Mouse (Mus musculus): ENCODE results near the gene Gna15. TPM values are rescaled to one million over a fixed set of nuclear protein-coding genes. Genes with fewer than 3 reads are reported as not detected.
A peak's percentile ranks its signal among the peaks of the same experiment; 100 is the strongest.

Gene Gna15
- polyA plus RNA-seq, 1 experiment from 2014 or later, result 2.6 TPM

GRCm38 (mm10) chr10:81518546-81518945, 5.5 kb downstream of the Gna15 start:
- Histone ChIP-seq H3K4me3 (replicated peaks) (no peak overlapping the region), H3K27me3 (replicated peaks) (peaks cover 9% of the 10 kb centered on the region; the same call in 1 of the 2 replicates), H3K9me3 (replicated peaks) (no peaks in the 10 kb centered on the region), H3K4me2 (no peak overlapping the region), H3K9ac (replicated peaks) (no peak overlapping the region), H3K36me3 (no peaks in the 10 kb centered on the region), H3K4me1 (no peaks in the 10 kb centered on the region), H3K27ac (replicated peaks) (no peak overlapping the region)
- ATAC-seq (ENCODE audit: low FRiP score), result no peak
- WGBS, result 12% methylated on average over 4 of the region's 4 CpGs

DNA sequence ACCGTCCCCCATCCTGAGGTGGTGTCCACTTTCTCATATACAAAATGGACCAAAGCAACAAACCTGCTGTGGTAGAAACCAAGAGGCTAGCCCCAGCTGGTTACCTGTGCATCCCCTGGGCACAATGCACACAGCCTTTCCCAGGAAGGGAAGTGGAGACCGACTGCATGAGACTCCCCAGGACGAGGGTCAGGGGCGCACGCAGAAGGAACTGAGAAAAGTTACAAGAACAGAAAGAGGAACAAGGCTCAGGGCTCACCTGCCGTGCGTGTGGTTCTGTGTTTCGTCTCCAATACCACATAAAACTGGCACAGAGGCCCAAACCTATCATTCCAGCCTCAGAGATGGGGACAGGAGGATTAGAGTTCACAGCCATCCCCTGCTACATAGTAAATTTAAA, 6.8 kb downstream of the Gna15 start:
- Histone ChIP-seq H3K36me3 (no peaks in the 10 kb centered on the region), H3K4me1 (no peaks in the 10 kb centered on the region), H3K4me3 (replicated peaks) (no peak overlapping the region), H3K4me2 (no peak overlapping the region), H3K27me3 (replicated peaks) (peaks cover 12% of the 10 kb centered on the region), H3K27ac (replicated peaks) (no peak overlapping the region), H3K9me3 (replicated peaks) (no peaks in the 10 kb centered on the region), H3K9ac (replicated peaks) (no peak overlapping the region)
- ATAC-seq (ENCODE audit: low FRiP score), result no peak
- WGBS, result 79% methylated on average over 8 of the region's 8 CpGs

- ATAC-seq (ENCODE audit: low FRiP score), result no peak
- H3K27ac ChIP-seq (replicated peaks), result no peak overlapping the region
- peaks cover 21% of the 10 kb centered on the region for H3K27me3 ChIP-seq (replicated peaks)
- no peaks in the 10 kb centered on the region for H3K36me3 ChIP-seq
- no peak overlapping the region for H3K4me2 ChIP-seq
- H3K9me3 ChIP-seq (replicated peaks), result no peaks in the 10 kb centered on the region
- no peaks in the 10 kb centered on the region for H3K4me1 ChIP-seq
- H3K4me3 ChIP-seq (replicated peaks), result no peak overlapping the region
- 83% methylated on average over 5 of the region's 5 CpGs for WGBS
- no peak overlapping the region for H3K9ac ChIP-seq (replicated peaks)
Measured at GRCm38 (mm10) chr10:81513798-81514197, 10.2 kb downstream of the Gna15 start.

DNA sequence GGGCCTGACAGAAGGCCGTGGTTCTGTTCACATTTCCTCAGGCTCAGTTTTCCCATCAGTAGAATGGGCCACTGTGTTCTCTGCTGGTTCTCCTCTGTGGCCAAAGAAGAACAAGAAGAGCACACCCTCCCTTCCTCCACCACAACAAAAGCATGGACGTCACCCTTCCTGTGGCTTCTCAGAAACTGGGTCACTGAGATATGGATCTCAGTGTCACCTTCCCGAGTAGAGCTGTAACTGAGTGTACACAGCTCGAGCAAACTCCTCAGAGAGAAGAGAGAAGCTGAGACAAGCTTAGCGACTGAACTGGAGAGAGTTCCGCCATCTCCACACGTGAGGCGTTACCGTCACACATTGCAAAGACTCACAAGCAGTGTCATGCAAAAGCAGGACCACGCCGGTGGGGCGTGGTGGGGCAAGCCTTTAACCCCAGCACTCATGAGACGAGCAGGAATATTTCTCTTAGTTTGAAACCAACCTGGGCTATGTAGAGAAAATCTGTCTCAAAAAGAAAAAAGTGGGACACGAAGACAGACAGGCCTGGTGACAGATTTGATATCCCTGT, 13.7 kb downstream of the Gna15 start:
- Histone ChIP-seq H3K9ac (replicated peaks) (no peak overlapping the region), H3K4me1 (no peaks in the 10 kb centered on the region), H3K9me3 (replicated peaks) (no peaks in the 10 kb centered on the region), H3K36me3 (no peaks in the 10 kb centered on the region), H3K27me3 (replicated peaks) (peaks cover 15% of the 10 kb centered on the region), H3K4me3 (replicated peaks) (no peak overlapping the region), H3K4me2 (no peak overlapping the region), H3K27ac (replicated peaks) (no peak overlapping the region)
- ATAC-seq (ENCODE audit: low FRiP score), result no peak
- WGBS, result 86% methylated on average over 14 of the region's 14 CpGs

- no peak for ATAC-seq (ENCODE audit: low FRiP score)
- Histone ChIP-seq H3K27me3 (replicated peaks) (peaks cover 18% of the 10 kb centered on the region), H3K4me1 (peaks cover 2% of the 10 kb centered on the region), H3K27ac (replicated peaks) (no peak overlapping the region), H3K4me3 (replicated peaks) (no peak overlapping the region), H3K36me3 (no peaks in the 10 kb centered on the region), H3K4me2 (no peak overlapping the region), H3K9ac (replicated peaks) (no peak overlapping the region), H3K9me3 (replicated peaks) (no peaks in the 10 kb centered on the region)
- 78% methylated on average over 13 of the region's 13 CpGs for WGBS
Measured at GRCm38 (mm10) chr10:81507691-81508489, 16.1 kb downstream of the Gna15 start.

- Histone ChIP-seq H3K4me1 (peaks cover 8% of the 10 kb centered on the region), H3K9ac (replicated peaks) (no peak overlapping the region), H3K9me3 (replicated peaks) (no peaks in the 10 kb centered on the region), H3K4me3 (replicated peaks) (no peak overlapping the region), H3K4me2 (no peak overlapping the region), H3K36me3 (no peaks in the 10 kb centered on the region), H3K27me3 (replicated peaks) (peaks cover 16% of the 10 kb centered on the region), H3K27ac (replicated peaks) (no peak overlapping the region)
- 32% methylated on average over 6 of the region's 6 CpGs for WGBS
- no peak for ATAC-seq (ENCODE audit: low FRiP score)
Measured at GRCm38 (mm10) chr10:81507095-81507494, 16.9 kb downstream of the Gna15 start.

- no peak for ATAC-seq (ENCODE audit: low FRiP score)
- WGBS, result 81% methylated on average over 15 of the region's 15 CpGs
Measured at GRCm38 (mm10) chr10:81505016-81505664, 18.9 kb downstream of the Gna15 start.

GRCm38 (mm10) chr10:81502658-81503057, 21.4 kb downstream of the Gna15 start:
- 8% methylated on average over 36 of the region's 36 CpGs for WGBS
- Histone ChIP-seq H3K4me2 (peak overlapping the region; percentile 66), H3K4me1 (peaks cover 10% of the 10 kb centered on the region), H3K27me3 (replicated peaks) (peaks cover 7% of the 10 kb centered on the region; the same call in 1 of the 2 replicates), H3K4me3 (replicated peaks) (peak overlapping the region; percentile 42), H3K27ac (replicated peaks) (no peak overlapping the region), H3K9me3 (replicated peaks) (no peaks in the 10 kb centered on the region), H3K36me3 (no peaks in the 10 kb centered on the region), H3K9ac (replicated peaks) (peak overlapping the region; percentile 44; the same call in 1 of the 2 replicates)
- ATAC-seq (ENCODE audit: low FRiP score), result peak; percentile 20

More at GRCm38 (mm10) chr10:81505016-81505664, 18.9 kb downstream of the Gna15 start:
- Histone ChIP-seq H3K9ac (replicated peaks) (no peak overlapping the region), H3K4me2 (no peak overlapping the region), H3K9me3 (replicated peaks) (no peaks in the 10 kb centered on the region), H3K36me3 (no peaks in the 10 kb centered on the region), H3K27ac (replicated peaks) (no peak overlapping the region), H3K27me3 (replicated peaks) (peaks cover 7% of the 10 kb centered on the region; the same call in 1 of the 2 replicates), H3K4me1 (peaks cover 8% of the 10 kb centered on the region), H3K4me3 (replicated peaks) (no peak overlapping the region)

GRCm38 (mm10) chr10:81501863-81502262, 22.2 kb downstream of the Gna15 start:
- Histone ChIP-seq H3K27me3 (replicated peaks) (peaks cover 7% of the 10 kb centered on the region; the same call in 1 of the 2 replicates), H3K9me3 (replicated peaks) (no peaks in the 10 kb centered on the region), H3K27ac (replicated peaks) (no peak overlapping the region), H3K4me2 (no peak overlapping the region), H3K4me1 (peaks cover 18% of the 10 kb centered on the region), H3K9ac (replicated peaks) (no peak overlapping the region), H3K4me3 (replicated peaks) (no peak overlapping the region), H3K36me3 (no peaks in the 10 kb centered on the region)
- no peak for ATAC-seq (ENCODE audit: low FRiP score)
- WGBS, result 87% methylated on average over 5 of the region's 5 CpGs

DNA sequence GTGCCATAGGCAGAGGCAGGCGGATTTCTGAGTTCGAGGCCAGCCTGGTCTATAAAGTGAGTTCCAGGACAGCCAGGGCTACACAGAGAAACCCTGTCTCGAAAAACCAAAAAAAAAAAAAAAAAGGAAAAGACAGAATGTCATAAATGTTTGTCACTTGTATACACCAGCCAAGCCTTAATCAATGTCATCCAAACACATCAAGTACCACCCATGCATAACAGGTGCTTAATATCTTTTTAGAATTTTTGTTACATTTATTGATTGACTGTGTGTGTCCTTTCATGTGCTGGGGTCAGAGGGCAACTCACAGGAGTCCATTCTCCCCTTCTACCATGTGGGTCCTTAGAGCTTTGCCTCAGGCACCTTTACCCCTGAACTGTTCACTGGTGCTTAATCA, 24.0 kb downstream of the Gna15 start, which contains the start of gene S1pr4:
Gene S1pr4, minus strand, starts transcription at position 101 of the 400 bp plus-strand sequence.
- no peak within 1 kb of the TSS for H3K4me2 ChIP-seq
- H3K36me3 ChIP-seq, result no peaks in the 10 kb centered on the region
- no peaks in the 10 kb centered on the region for H3K9me3 ChIP-seq (replicated peaks)
- peaks cover 7% of the 10 kb centered on the region; the same call in 1 of the 2 replicates for H3K27me3 ChIP-seq (replicated peaks)
- H3K4me1 ChIP-seq, result peaks cover 25% of the 10 kb centered on the region
- no peak within 1 kb of the TSS for H3K4me3 ChIP-seq (replicated peaks)
- ATAC-seq (ENCODE audit: low FRiP score), result no peak
- no peak within 1 kb of the TSS for H3K9ac ChIP-seq (replicated peaks)
- H3K27ac ChIP-seq (replicated peaks), result no peak within 1 kb of the TSS
- WGBS, result 94% methylated on average over 3 of the region's 3 CpGs

- WGBS, result 79% methylated on average over 23 of the region's 23 CpGs
- no peaks in the 10 kb centered on the region for H3K9me3 ChIP-seq (replicated peaks)
- ATAC-seq (ENCODE audit: low FRiP score), result no peak
- H3K27me3 ChIP-seq (replicated peaks), result peaks cover 7% of the 10 kb centered on the region; the same call in 1 of the 2 replicates
- H3K4me2 ChIP-seq, result no peak overlapping the region
- H3K27ac ChIP-seq (replicated peaks), result no peak overlapping the region
- H3K36me3 ChIP-seq, result no peaks in the 10 kb centered on the region
- H3K9ac ChIP-seq (replicated peaks), result no peak overlapping the region
- H3K4me3 ChIP-seq (replicated peaks), result no peak overlapping the region
- peaks cover 32% of the 10 kb centered on the region for H3K4me1 ChIP-seq
Measured at GRCm38 (mm10) chr10:81499250-81499901, 24.6 kb downstream of the Gna15 start.
